Mouse (Mus musculus): ENCODE results near the gene Nt5dc1.
A peak's percentile ranks its signal among the peaks of the same experiment; 100 is the strongest.
"Not testable (repeated sequence)": the region's sequence is repeated elsewhere in the genome, so short reads cannot be mapped to it uniquely, and the experiment has no call there.

Nt5dc1 gene

DNA sequence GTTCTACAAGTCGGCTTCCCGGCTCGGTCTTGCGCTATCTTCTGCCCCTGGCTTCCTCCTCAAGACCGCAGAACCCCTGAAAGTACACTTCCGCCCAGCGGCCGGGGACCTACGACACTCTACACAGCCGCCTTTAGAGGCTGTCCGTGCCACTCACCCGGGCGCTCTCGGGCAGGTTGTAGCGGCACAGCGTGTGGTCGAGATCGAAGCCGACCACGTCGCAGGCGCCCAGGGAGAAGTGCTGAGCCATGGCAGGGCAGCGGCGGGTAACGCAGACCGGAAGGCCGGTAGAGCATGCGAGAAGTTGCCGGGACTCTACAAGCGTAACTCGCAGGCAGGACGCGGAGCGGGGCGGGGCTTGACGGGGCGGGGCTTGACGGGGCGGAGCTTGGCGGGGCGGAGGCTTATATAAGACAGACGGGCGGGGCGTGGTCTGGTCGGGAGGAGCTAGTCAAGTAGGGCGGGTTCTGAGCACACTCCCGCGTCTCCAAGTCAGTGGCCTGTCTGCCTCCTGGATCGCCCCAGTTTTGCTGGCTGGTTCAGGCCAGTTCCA lies at the start of gene Nt5dc1:
Gene Nt5dc1, minus strand, starts transcription at position 349 of the 553 bp plus-strand sequence.
- DNase-seq (ENCODE audit: low spot score): peak; percentile 96

DNA sequence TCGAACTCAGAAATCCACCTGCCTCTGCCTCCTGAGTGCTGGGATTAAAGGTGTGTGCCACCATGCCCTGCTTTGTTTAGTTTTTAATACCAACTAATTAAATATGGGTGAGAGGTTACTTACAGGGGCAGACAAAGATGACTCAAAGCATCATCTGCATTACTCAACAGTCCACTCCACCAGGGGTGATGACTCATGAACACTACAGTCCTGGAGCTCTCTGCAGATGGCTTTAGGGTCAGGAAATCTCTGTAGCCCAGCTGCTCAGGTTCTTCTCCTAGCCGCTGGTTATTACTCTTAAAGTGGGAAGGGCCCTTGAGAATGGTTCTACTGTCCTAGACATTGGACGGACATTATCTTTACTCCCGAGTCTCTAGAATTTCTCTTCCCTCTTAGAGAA lies 46.0 kb upstream of the Nt5dc1 start:
- DNase-seq (ENCODE audit: low spot score): no peak

DNA sequence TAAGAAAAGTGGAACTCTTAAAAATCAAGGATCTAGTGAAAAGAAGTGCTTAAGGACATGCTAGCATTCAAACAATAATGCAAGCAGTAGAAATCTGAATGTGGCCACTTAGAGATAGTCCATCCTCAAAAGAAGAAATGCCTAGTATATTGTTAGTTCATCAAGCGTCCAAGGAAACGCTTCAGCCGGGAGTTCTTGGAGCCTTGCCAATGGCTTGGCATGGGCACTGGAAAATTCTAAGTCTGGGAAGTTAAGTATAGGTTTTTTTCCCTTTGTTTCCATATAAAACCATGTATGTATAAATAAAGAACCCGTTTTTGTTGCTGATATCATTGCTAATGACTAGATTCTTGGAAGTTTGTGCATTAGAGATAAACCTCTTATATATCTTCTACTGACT lies 43.1 kb upstream of the Nt5dc1 start:
- no peak for DNase-seq (ENCODE audit: low spot score)

DNA sequence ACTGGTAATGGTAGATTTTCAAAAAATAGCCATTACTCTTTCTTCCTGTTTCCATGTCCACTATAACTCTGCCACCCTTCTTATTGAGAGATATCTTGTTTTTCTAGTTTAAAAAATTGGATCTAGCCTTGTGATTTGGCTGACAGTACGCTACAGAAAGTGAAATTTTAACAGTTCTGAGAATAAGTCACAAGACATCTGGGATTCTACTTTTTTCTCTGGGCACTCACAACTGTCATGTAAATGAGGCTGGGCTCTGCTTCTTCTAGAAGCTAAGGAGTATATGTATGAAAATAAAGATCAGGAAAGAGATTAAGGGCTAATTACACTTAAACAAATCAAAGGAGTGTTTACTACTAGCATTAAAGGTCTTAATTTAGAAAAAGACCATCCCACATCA lies 31.1 kb upstream of the Nt5dc1 start:
- DNase-seq (ENCODE audit: low spot score): no peak

DNA sequence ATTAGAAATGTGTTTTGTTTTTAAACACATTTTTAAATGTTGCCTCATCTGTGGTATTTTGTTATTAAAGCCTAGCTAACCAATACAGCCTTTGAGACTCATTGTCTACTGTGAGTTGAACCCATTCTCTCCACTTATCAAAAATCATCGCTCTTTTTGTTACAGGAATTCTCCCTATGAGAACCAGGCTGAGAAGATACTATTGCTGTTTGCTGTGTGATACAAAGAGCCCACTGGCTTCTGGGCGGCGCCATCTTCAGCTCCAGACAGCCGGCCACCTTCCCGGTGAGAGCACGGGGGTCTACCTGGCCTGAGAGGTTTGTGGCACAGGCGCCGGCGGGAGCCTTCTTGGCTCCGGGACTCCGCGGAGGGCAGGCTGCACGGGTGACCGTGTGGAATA lies 15.8 kb upstream of the Nt5dc1 start:
- not testable (repeated sequence) for DNase-seq (ENCODE audit: low spot score)

DNA sequence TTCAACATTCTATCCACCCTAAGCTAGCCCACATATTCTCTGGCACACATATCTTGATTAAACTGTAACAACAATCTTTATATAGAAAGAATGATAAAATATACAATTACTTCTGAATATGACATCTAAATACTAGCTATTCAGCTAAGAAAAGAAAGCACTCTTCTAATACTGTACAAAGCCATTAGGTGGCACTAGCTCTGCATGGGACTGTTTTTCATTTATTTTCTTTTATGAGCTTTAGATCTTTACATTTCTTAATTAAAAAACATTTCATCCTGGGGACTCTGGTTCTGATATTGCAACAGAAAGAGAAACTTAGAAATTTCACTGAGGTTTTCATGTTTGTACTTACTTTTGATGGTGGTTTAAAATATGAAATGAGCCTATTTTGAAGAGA lies 13.4 kb upstream of the Nt5dc1 start:
- no peak for DNase-seq (ENCODE audit: low spot score)

DNA sequence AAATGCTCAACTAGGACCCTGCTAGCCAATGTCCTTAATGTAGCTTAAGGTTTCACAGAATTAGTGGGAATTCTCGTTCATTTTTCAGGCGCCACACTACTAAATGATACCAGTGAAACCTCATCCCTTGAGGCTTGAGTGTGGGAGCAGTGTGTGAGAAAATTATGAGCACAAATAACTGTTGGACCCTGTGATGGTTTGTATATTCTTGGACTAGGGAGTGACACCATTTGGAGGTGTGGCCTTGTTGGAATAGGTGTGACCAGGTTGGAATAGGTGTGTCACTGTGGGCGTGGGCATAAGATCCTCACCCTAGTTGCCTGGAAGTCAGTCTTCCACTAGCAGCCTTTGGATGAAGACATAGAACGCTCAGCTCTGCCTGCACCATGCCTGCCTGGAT lies 442 bp upstream of the Nt5dc1 start:
- not testable (repeated sequence) for DNase-seq (ENCODE audit: low spot score)

DNA sequence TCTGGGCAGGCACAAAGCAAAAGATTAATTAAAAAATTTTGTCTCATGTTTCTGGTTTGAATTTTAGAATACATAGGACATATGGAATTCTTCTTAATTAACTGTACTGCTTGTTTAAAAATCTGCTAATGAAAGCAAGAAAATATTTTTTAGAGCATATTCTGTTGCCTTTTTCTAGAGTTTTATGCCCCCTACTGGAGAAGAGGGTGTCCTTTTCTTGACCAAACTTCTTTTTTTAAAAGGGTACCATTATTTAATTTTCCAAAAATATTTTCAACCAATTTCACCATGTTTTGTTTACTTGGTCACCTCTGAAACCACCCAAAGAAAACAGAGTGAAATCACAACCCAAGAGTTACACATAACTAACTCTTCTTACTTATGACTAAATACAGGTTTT lies 19.1 kb downstream of the Nt5dc1 start:
- no peak for DNase-seq (ENCODE audit: low spot score)

DNA sequence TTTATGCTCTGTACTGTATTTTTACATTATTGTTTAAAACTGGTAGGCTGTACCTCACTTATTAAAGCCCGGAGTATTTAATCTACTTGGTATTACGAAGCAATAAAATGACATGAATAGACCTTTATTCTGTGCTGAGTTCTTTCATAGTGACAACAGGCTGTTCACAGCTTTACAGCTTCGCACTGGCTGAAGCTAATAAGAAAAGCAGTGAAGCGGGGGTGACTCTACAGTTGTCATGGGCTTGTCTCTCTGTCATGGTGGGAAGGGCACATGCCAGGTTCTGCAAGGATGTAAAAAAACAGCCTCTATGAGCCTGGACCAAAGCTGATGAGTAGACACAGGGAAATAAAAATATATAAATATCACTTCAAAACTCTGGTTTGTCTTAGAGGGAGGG lies 21.4 kb downstream of the Nt5dc1 start:
- no peak for DNase-seq (ENCODE audit: low spot score)

DNA sequence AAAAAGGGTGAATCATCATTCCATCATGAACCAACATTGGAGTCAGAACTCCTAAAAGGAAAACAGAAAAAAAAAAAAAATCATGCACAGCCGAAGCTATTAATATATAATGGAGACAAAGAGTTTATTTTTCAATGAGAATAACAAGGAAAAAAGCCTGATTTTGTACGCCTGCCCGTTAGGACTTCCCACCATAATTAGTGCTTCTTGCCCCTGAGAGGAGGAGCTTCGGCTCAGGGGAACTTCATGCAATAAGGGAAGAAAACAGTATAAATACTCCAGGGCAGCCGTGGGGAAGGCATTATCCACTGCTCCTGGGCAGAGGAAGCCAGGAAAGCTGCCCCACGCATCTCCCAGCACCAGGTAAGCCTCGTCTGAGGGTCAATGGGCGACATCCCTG lies 28.7 kb downstream of the Nt5dc1 start, which contains the start of gene Col10a1:
Gene Col10a1, plus strand, starts transcription at position 301 of the 400 bp plus-strand sequence.
- DNase-seq (ENCODE audit: low spot score): no peak

DNA sequence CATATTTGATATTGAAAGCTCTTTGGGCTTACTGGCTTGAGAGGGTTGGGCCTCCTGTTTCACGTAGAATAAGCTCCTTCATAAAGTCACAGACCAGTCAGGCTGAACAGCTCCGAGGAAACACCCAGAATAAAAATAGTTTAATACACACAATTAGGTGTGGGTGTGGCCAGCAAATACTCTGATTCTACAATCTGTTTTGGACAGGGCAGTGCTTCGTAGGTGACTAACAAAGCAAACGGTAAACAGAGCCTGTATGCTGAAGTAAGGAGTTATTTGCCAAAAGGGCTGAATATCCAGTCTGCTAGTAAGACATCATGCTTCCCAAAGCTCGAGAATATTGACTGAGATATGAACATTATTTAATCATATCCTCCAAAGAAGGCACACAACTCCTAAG lies 32.7 kb downstream of the Nt5dc1 start:
- no peak for DNase-seq (ENCODE audit: low spot score)

DNA sequence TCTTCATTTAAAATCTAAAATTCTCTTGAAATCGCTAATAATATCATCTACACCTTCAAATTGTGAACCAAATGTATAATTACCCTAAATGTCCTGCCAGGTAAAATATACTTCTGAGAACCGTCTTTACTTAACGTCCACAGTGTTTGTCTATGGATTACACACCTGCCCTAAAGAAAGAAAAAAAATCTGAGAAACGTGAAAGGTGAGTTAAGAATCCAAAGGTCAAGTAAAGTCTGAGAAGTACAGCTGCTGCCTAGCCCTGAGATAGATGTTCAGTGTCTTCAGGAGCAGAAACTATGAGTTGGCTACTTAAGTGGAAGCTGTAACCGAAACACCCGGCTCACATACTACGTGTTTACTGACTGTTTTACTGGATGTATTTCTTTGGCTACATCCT lies 45.0 kb downstream of the Nt5dc1 start:
- DNase-seq (ENCODE audit: low spot score): no peak

DNA sequence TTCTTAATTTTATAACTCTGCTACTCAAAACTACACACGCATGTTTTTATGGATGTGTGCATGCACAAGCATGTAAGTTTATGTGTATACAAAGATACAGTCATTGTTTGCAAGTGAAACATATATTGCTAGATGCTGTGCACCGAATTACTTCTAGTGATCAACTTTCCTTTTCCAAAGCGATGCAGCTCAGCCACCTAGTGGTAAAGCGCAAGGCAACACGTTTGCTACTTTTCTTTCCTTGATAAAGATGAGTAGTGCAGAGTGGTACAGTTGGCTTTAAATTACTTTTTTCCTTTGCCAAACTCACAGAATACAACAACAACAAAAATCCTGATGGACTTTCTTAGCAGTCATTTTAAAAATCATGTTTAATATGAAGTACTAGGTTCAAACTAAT lies 50.2 kb downstream of the Nt5dc1 start:
- DNase-seq (ENCODE audit: low spot score): no peak

DNA sequence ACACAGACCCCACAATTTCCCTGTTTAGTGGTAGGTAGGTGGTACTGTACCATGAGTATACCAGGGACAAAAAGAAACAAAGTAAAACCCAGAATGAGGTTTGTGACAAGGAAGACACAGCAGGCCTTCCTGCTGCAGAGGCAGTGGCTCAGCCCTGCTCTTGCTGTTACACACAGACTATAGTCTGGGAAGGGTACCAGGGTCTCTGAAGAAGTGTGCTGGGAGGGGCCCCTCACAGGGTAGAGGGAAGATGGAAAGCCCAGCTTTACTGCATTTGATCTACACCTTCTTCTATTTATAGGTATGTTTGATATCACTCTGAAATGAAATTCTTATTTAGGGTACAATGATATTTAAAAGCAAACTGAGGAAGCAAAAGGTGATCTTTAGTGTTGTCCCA lies 54.6 kb downstream of the Nt5dc1 start:
- no peak for DNase-seq (ENCODE audit: low spot score)

DNA sequence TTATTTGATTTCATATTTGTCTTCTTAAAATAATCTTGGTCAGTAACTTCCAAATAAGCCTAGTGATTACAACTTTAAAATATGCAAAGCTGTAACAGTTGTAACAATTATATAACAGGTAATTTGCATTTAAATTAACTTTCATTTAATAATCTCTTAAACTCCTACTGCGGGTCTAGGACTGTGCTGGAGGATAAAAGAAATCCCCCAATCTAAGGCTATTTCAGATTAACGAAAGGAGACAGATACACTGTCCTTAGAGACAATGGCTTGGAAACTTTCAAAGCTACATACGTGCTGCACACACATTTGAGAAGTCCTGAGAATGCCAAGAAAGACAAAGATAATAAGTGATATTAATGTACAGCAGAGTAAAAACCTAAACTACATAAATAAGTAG lies 60.1 kb downstream of the Nt5dc1 start:
- DNase-seq (ENCODE audit: low spot score): no peak

DNA sequence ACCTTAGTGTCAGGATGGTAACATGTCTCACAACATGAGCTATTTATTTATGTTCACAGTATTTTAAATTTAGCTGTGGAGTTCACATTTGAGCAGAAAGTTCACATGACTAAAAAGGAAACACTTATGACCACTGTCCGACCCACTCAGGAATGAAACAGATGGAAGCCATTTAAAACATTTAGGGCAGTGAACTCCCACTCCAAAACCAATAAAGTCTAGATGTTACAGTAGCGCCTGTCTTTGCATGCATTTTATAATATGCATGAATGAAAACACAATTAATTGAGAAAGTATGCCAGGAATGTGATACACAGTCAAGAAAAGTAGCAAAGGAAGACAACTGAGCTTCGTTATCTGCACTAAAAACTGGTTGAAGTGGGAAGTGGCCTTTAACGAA lies 66.2 kb downstream of the Nt5dc1 start:
- DNase-seq (ENCODE audit: low spot score): no peak

DNA sequence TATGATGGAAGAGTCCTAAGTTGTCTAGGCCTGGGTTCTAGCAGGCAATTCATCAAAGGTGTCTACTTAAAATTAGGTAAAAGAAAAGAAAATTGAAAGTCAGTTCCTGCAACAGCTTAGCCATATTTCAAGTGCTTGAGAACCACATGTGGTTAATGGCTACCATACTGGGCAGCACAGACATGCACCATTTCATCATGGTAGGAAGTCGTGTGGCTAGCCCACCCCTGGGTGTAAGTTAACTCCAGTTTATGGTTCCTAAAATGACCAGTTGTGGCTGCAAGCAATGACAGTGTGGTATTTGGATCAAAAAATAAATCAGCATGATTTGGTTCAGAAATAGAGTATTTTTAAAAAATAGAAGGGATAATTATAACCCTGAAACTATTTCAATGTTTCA lies 76.5 kb downstream of the Nt5dc1 start:
- DNase-seq (ENCODE audit: low spot score): no peak

DNA sequence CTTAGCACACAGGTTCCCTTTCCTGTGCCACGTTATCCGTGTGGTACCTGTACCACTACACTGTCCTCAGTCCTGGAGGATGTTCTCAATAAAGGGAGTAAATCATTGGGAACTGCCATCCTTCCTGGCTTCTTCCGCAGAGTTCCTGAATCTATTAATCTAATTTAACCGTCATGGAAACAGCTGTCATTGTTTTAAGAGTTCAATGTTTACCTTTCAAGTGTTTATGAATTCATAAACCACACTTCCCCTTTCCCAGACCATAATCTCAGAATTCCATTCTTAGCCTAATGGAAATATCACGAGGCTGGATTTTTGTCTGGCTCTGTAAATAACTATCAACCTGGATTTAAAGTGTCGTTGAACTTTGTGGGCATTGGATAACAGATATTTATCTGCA lies 77.3 kb downstream of the Nt5dc1 start:
- no peak for DNase-seq (ENCODE audit: low spot score)

DNA sequence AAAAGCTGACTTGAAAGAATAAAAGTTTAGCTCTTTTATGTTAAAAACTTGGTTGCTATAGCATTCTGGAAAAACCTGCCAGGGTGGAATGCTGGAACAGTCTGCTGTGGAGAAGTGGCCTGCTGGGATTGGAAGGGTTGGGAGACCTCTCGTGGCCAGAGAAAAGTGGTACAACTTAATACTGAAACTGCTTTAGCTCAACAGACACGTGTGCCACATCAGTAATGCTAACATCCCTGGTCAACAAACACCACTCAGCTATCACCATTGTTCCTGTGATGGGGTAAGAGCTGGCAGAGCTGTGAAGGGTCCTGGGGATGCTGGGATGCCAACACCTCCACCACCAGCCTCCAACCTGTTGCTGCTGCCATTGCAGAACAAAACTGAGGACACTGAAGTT lies 90.0 kb downstream of the Nt5dc1 start:
- DNase-seq (ENCODE audit: low spot score): no peak

DNA sequence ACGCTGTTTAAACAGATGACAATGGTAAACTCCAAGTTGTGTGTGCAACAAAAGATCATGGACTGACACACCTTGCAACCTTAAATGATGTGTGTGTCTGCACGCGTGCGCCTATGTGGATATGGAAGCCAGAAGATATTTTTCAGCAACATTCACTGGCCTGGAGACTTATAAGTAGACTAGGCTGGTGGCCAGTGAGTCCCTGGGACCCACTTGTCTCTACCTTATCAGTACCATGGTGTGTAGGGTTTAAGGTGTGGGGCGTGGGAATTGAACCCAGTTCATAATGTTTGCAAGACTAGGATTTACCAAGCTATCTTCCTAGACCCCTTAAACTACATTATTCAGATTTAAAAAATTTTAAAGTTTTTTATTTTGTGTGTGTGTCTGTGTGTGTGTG lies 91.2 kb downstream of the Nt5dc1 start:
- DNase-seq (ENCODE audit: low spot score): no peak

DNA sequence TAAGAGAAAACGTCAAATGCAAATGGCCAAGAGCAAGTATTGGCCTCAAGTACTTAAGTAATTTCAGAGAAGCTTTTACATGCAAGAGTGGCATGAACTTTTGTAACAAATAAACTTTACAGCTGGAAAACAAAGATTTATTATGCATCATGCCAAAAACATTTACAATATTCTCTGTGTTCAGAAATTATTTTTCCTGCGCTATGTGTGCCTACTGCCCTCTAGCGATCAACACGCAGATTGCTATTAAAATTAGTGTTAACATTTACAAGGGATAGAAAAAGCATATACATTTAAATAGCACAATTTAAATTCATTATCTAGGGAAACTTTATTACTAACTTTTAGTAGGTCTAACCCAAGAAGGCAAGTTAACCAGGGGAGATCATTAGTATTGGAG lies 91.7 kb downstream of the Nt5dc1 start:
- DNase-seq (ENCODE audit: low spot score): no peak

DNA sequence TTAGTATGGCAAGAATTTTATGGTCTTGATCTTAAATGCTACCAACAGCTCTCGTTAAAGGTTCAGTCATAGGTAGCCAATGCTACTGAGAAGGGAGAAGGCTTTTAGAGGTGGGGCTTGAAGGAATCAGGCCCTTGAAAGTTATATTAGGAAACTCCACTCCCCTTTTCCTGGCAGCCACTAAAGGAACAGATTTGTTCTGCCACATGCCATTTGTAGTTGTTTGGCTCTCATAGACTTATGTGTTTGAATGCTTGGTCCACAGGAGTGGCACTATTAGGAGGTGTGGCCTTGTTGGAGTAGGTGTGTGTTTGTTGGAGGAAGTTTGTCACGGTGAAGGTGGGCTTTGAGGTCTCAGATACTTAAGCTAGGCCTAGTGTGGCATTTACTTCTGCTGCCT lies 97.5 kb downstream of the Nt5dc1 start:
- no peak for DNase-seq (ENCODE audit: low spot score)

DNA sequence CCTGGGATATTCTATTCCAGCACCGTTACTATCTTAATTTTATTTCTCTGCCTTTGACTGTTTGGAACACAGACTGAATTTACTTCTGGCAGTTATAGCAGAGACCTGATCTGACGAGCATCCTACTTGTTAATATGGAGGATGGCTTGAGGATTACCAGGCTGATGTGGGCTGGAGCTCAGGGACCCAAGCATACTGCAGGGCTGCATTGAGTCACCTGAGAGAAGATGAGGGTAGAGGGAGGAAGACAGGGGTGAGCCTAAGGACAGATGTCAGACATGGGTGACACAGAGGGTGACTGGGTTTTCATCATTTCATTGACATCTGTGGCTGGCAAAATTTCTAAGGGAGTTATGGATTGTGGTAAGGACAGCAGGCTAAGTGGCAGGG lies 101.1 kb downstream of the Nt5dc1 start:
- DNase-seq (ENCODE audit: low spot score): no peak

DNA sequence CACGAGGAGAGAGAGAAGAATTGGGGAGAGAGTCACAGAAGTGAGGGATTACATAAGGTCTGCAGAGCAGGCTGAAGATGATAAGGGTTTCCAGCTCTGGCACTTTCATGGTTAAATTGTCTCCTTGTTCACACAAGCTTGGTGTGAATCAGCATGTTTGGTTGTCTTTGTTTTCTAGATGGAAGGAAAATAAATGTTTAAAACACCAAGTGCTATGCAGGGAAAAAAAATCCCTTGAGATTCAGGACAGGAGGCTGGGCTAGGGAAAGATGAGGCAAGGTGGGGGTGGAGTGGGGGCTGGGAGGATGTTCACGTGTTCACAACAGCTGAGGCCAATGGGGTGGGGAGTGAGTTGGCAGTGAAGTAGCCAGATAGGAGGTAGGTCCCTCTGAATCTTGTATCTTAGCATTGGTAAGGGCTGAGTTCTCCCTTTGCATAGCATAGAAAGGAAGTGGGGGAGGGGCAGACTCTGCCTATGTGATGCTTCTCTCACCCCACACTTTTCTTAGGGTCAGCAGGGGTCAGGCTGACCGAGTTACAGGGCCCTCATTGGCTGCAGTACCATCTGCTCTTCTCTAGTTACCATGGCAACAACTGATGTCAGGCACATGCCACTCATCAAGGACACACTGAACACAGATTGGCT lies 101.7 kb downstream of the Nt5dc1 start:
- DNase-seq (ENCODE audit: low spot score): no peak

All from spleen, adult 12 weeks (tissue).